Comparison of ENCODE assay signal across 9 mouse cellular contexts in genomic region chr1:193588477-193589464, GRCm38 (mm10).
A peak's percentile ranks its signal among the peaks of the same experiment; 100 is the strongest.
DNase-seq lines count a peak whose midpoint lies in the region; ATAC-seq and TF ChIP-seq lines count a peak whose summit lies in the region.
"Had no signal": no experiment of that assay in that cellular context is flagged by ENCODE, and none has a peak within 500 bp of the region (broad histone marks: within the 10 kb centered on the region; RNA-seq: fewer than 3 reads in every experiment).

No protein-coding gene starts in this region.

- 19% methylated on average over 12 of the region's 12 CpGs for WGBS in heart, postnatal 0 days
- 25% methylated on average over 12 of the region's 12 CpGs for WGBS in liver, embryonic 16.5 days (ENCODE audit: insufficient replicate concordance)
- 23% methylated on average over 12 of the region's 12 CpGs for WGBS in neural tube, embryonic 15.5 days

- H3K4me1 ChIP-seq in ES-E14 (ENCODE audit: control insufficient read depth in 2 of 2, insufficient read depth in 2 of 2, low read length in 2 of 2, poor library complexity in 1 of 2) = peaks cover 6 to 15% of the 10 kb centered on the region in 2 experiments; a peak in 3 of 4 replicates
- peaks cover 16% of the 10 kb centered on the region for H3K4me1 ChIP-seq in heart, postnatal 0 days (ENCODE audit: control insufficient read depth, insufficient read depth)
- no peaks in the 10 kb centered on the region for H3K4me1 ChIP-seq in liver, embryonic 16.5 days (ENCODE audit: control insufficient read depth, low read depth, low read length)
- H3K4me1 ChIP-seq in neural tube, embryonic 15.5 days = peaks cover 30% of the 10 kb centered on the region

- no peak overlapping the region for H3K9ac ChIP-seq in ES-E14 (ENCODE audit: insufficient read depth, low read depth, low read length, poor library complexity, severe bottlenecking)
- H3K9ac ChIP-seq in heart, postnatal 0 days (replicated peaks; ENCODE audit: low read depth, low read length) = no peak overlapping the region
- H3K9ac ChIP-seq in liver, embryonic 16.5 days (ENCODE audit: low read depth, low read length) = no peak overlapping the region
- H3K9ac ChIP-seq in neural tube, embryonic 15.5 days (replicated peaks) = no peak overlapping the region
- H3K9ac ChIP-seq: heart, embryonic 13.5 days had no signal

- no peaks in the 10 kb centered on the region for H3K36me3 ChIP-seq in ES-E14 (ENCODE audit: control insufficient read depth, insufficient read depth, low read length, poor library complexity, severe bottlenecking)
- H3K36me3 ChIP-seq in heart, postnatal 0 days (replicated peaks; ENCODE audit: control insufficient read depth, insufficient read depth, low read length) = no peaks in the 10 kb centered on the region
- no peaks in the 10 kb centered on the region for H3K36me3 ChIP-seq in liver, embryonic 16.5 days (ENCODE audit: control insufficient read depth, insufficient read depth)
- no peaks in the 10 kb centered on the region for H3K36me3 ChIP-seq in neural tube, embryonic 15.5 days
- H3K36me3 ChIP-seq: heart, embryonic 13.5 days had no signal

- H3K4me2 ChIP-seq in heart, postnatal 0 days (ENCODE audit: low read depth, low read length) = no peak overlapping the region
- no peak overlapping the region for H3K4me2 ChIP-seq in liver, embryonic 16.5 days (ENCODE audit: low read depth, low read length)
- no peak overlapping the region for H3K4me2 ChIP-seq in neural tube, embryonic 15.5 days
- H3K4me2 ChIP-seq: heart, embryonic 13.5 days had no signal

- peak; percentile 84 for TF ChIP-seq CTCF in brain, embryonic 14.5 days (IDR thresholded peaks at IDR 0.05; ENCODE audit: borderline replicate concordance, extremely low read depth, insufficient read depth, insufficient read length)
- TF ChIP-seq CTCF in heart, postnatal 0 days (IDR thresholded peaks at IDR 0.05; ENCODE audit: low read depth) = peak; percentile 93

- no peak overlapping the region for H3K4me3 ChIP-seq in ES-E14 (ENCODE audit: insufficient read depth in 1 of 2, low read depth in 1 of 2, low read length in 2 of 2, poor library complexity in 1 of 2, severe bottlenecking in 1 of 2)
- H3K4me3 ChIP-seq in heart, postnatal 0 days (ENCODE audit: low read depth, low read length) = no peak overlapping the region
- no peak overlapping the region for H3K4me3 ChIP-seq in liver, embryonic 16.5 days (ENCODE audit: low read depth, low read length)
- H3K4me3 ChIP-seq in neural tube, embryonic 15.5 days (replicated peaks) = no peak overlapping the region
- H3K4me3 ChIP-seq: heart, embryonic 13.5 days had no signal

- 0 out of 2 replicates have a peak, but pooled peaks have one; percentile 45 for ATAC-seq in erythroid progenitor cell, adult 5-6 weeks (replicated peaks; ENCODE audit: low FRiP score, poor library complexity, severe bottlenecking)
- peak; percentile 79 for ATAC-seq in heart, postnatal 0 days (ENCODE audit: insufficient read depth, low read depth)
- ATAC-seq in liver, embryonic 16.5 days (ENCODE audit: low read depth) = 0 out of 2 replicates have a peak, but pooled peaks have one; percentile 21
- peak; percentile 39; the same call in 1 of the 2 replicates for ATAC-seq in neural tube, embryonic 15.5 days (ENCODE audit: low FRiP score)

- H3K27me3 ChIP-seq in heart, postnatal 0 days (ENCODE audit: control insufficient read depth, insufficient read depth, low read length) = no peaks in the 10 kb centered on the region
- H3K27me3 ChIP-seq in liver, embryonic 16.5 days (ENCODE audit: control insufficient read depth, insufficient read depth, low read depth, low read length) = no peaks in the 10 kb centered on the region
- no peaks in the 10 kb centered on the region for H3K27me3 ChIP-seq in neural tube, embryonic 15.5 days (replicated peaks)
- H3K27me3 ChIP-seq: heart, embryonic 13.5 days had no signal

- H3K27ac ChIP-seq in ES-E14 (ENCODE audit: insufficient read depth, low read depth, low read length, poor library complexity, severe bottlenecking) = peak overlapping the region; percentile 27; the same call in 1 of the 2 replicates
- H3K27ac ChIP-seq in heart, postnatal 0 days (ENCODE audit: low read depth) = no peak overlapping the region
- H3K27ac ChIP-seq in liver, embryonic 16.5 days (ENCODE audit: low read length) = no peak overlapping the region
- H3K27ac ChIP-seq in neural tube, embryonic 15.5 days (replicated peaks) = peak overlapping the region; percentile 63
- H3K27ac ChIP-seq: heart, embryonic 13.5 days had no signal

- in situ Hi-C loops in ES-E14 (cut with MboI; ENCODE audit: low sequenced_read_pairs in 2 of 2, unreplicated experiment in 2 of 2) = no loop called here

- H3K9me3 ChIP-seq in ES-E14 (ENCODE audit: control insufficient read depth, insufficient read depth, low read depth, low read length) = no peaks in the 10 kb centered on the region
- H3K9me3 ChIP-seq in heart, postnatal 0 days (replicated peaks; ENCODE audit: control insufficient read depth, low read length) = no peaks in the 10 kb centered on the region
- H3K9me3 ChIP-seq in liver, embryonic 16.5 days (replicated peaks; ENCODE audit: control insufficient read depth, low read length) = no peaks in the 10 kb centered on the region
- no peaks in the 10 kb centered on the region for H3K9me3 ChIP-seq in neural tube, embryonic 15.5 days (replicated peaks)
- H3K9me3 ChIP-seq: heart, embryonic 13.5 days had no signal

- peak; percentile 87 for DNase-seq in ES-E14 (ENCODE audit: low read depth, low spot score)
- peak; percentile 88 for DNase-seq in brain, embryonic 14.5 days (ENCODE audit: low read depth)
- DNase-seq in heart, postnatal 0 days (ENCODE audit: low spot score) = peak; percentile 66
- DNase-seq in kidney, postnatal 25 days = peak; percentile 62 to 78
- peak; percentile 78 for DNase-seq in urinary bladder, postnatal 14 days (ENCODE audit: low spot score)

- no peak for TF ChIP-seq EP300 in heart, postnatal 0 days (IDR thresholded peaks at IDR 0.05; ENCODE audit: low read depth)

- no peak for TF ChIP-seq POLR2A in brain, embryonic 14.5 days (IDR thresholded peaks at IDR 0.05; ENCODE audit: borderline replicate concordance, extremely low read depth, insufficient read depth, insufficient read length, poor library complexity, severe bottlenecking)

TF ChIP-seq in ES-E14, 5 proteins besides CTCF, POLR2A, EP300 and RAD21:
- peak; percentile 50 for TF ChIP-seq ZC3H11A (IDR thresholded peaks at IDR 0.05; ENCODE audit: borderline replicate concordance, low read depth, low read length)
- TF ChIP-seq CHD2 (IDR thresholded peaks at IDR 0.05; ENCODE audit: low read depth, low read length) = no peak
TF ChIP-seq in ES-E14: peak in this region for 1.

Comparison
In these comparisons a context has a peak if more than half of its experiments do, and no peak if none do; other contexts are left out.
1. H3K27ac ChIP-seq: peak in ES-E14 (single experiment) and neural tube, embryonic 15.5 days (single experiment); none in heart, postnatal 0 days (single experiment) and liver, embryonic 16.5 days (single experiment).
2. ATAC-seq: peak in every context shown above with its lines; median percentile 79 in heart, postnatal 0 days; 45 in erythroid progenitor cell, adult 5-6 weeks; 39 in neural tube, embryonic 15.5 days; 21 in liver, embryonic 16.5 days.
3. Peak in every context shown above with its lines, with median percentiles within 50 percentile points of each other: DNase-seq.